Mouse (Mus musculus) heart, postnatal 0 days (tissue): ENCODE results near the gene Commd1.

ENCODE experiments used
- CTCF ChIP-seq: IDR thresholded peaks from 2 replicates; pipeline ENCODE4 v1.5.1; 2016; ENCODE audit warnings: antibody characterized with exemption, control low read depth, low read depth
- EP300 ChIP-seq: IDR thresholded peaks from 2 replicates; pipeline ENCODE4 v1.6.1; 2016; ENCODE audit warnings: antibody characterized with exemption, low read depth

DNA sequence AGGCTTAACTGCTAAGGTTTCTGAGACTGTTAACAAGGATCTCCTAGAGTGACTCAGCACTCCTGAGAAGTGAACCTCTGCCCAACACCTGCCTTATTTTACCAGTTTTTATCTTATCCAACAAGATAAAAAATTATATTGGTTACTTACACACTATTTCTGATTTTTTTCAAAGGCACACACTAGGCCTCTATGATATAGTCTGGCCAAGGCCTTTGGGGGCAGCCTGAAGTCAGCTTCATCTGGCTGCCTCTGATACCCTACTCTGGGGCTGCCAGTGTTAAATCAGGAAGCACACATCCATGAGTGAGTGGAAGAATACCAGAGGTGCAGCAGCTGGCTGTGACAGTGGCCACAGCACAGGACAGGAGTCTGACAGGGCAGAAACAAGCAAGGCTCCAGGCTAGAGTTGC is 75.7 kb downstream of the Commd1 start:
- TF ChIP-seq CTCF (no peak), EP300 (no peak)
